Mouse (Mus musculus): ENCODE data around the gene Xpot.
A peak's percentile ranks its signal among the peaks of the same experiment; 100 is the strongest.

Gene Xpot

DNA sequence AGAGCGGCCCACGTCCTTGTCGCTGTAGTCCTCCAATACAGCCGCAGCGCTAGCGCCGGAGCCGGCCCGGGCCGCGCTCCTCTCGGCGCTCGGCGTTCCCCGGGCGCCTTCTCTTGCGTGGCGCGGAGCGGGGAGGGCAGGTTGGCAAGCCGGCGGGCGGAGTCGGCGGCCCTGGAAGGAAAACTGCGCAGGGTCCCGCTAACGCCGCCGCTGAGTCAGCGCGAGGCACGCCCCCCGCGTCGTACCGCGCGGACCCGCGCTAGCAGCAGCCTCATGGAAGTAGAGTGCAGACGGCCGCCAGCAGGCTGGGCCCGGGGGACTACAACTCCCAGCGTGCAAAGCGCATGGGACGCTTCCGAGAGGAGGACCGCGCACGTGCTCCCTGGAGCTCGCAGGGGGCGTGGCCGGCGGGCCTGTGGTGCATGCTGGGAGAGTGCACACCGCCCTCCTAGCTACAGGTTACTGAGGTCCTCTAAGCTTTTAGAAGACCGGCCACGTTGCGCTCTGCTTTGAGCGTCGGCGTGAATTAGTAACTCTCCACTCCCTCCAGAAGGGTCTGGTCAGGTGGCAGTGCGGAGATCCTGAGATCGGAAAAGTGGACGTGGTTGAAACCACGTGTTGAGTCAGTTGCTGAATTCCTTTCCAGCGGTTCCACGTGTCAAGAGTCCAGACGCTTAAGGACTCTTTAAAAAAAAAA, at the start of gene Xpot:
Gene Xpot, minus strand, starts transcription at position 147 of the 697 bp plus-strand sequence.
- peak; percentile 99 for DNase-seq

DNA sequence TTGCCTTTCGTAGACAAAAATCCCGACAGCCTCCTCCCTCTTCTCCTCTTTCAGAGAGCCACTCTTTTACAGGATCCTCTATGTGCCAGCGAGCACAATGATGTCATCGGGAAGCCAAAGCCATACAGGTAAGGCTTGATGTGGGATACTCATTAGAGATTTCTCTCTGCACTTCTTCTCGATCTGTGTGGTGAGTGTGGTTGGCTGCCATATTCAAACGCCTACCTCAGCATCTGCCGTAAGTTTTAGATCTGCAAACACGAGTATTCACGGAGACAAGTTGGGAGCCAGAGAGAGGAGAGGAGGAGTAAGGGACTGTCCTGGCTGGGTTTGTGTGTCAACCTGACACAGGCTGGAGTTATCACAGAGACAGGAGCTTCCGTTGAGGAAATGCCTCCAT, 43.0 kb upstream of the Xpot start:
- no peak for DNase-seq

DNA sequence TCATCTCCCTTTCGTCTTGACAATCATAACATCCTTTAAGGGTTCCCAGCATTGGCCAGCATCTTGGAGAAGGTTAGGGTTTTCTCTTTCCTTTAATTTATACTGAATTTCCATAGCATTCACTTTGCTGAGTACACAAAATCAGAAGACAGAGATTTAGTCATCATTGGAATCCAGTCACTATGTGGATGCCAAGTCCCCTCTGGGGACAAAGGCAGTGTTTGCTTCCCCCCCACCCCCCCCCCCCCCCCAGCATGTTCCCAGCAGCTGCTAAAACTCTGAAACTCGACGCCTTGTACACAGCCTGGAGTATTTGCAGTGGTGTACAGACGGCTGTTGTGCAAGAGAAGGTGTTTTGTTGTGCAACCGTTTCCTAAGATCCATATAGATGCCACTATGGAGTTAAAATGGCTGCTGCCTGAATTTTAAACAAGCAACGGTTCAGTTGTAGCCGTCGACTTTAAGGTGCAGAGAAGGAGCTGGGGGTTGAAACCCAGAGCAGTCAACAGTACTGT, 39.6 kb upstream of the Xpot start:
- DNase-seq, result no peak

DNA sequence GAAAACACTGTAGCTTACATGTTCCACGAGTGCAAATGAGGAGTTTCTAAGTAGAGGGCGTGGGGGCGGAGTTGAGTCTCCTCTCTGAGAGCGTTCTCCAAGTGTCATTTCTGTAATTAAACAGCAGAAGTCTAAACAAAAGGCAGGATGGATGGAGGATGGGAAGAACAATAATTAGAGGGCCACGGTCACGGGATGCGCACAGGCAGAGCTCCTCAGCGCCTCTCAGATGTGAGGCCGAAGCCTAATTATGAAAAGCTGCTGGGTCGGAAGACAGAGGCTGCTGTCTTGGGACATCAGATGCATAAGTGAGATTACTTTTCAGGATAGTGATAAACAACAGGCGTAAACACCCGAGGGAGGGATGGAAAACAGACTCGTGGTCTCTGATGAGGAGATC, 37.5 kb upstream of the Xpot start:
- DNase-seq, result no peak

DNA sequence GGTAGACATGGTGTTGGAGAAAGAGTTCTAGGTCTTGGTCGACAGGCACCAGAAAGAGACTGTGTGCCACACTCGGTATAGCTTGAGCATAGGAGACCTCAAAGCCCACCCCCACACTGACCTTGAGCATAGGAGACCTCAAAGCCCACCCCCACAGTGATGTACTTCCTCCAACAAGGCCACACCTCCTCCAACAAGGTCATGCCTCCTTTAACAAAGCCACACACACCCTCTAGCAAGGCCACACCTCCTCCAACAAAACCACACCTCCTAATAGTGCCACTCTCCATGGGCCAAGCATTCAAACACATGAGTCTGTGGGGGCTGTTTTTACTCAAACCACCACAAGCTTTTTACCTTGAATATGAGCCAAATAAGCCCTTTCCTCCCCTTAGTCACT, 36.6 kb upstream of the Xpot start:
- no peak for DNase-seq

DNA sequence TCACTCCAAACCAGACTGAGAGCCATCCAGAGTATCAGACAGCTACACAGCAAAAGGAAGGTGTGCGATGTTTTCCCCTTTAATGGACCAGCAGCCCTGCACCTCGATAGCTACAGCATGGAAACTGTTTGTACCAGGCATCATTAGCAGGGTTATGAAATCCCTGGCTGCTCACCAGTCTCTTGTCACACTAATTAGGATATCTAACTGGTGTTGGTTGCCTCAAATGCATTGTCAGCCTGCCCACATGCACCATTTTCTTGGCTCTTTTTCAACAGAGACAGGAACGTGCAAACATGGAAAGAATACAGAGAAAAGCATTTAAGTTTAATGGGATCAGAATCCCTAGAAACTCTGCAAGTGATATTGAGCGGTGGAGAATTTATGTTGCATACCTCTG, 29.8 kb upstream of the Xpot start:
- DNase-seq, result no peak

DNA sequence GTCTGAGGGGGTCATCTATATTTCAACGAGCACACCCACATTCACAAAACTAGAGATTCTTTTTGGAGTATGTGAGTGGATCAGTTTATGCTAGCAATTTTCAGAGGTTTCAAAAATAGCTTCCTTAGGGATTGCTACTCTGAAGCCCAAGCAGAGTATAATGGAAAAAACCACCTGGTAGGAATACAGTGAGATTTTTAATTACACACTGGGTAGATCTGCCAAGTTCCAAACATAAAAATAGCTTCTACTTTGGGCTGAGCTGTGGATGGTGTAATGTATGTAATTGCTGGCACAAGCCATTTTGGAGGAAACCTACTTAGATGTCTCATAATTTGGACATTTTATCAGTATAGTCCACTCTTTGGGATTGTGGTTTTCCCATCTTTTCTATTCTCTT, 26.9 kb upstream of the Xpot start:
- no peak for DNase-seq

DNA sequence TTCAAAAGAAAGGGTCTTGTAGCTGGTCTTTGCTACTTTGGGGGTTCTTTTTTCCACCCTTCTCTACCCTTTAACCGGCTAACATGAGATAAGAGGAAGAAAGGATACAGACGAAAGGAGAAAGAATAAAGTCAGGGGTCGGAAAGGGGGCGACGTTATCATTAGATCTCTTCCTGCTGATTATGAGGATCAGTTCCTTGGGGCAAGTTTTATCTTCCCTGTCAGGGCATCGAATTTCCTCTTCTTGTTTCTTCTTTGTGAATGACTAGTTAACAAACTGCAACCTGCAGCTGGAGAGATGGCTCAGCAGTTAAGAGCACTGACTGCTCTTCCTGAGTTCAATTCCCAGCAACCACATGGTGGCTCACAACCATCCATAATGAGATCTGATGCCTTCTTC, 20.2 kb upstream of the Xpot start:
- no peak for DNase-seq

DNA sequence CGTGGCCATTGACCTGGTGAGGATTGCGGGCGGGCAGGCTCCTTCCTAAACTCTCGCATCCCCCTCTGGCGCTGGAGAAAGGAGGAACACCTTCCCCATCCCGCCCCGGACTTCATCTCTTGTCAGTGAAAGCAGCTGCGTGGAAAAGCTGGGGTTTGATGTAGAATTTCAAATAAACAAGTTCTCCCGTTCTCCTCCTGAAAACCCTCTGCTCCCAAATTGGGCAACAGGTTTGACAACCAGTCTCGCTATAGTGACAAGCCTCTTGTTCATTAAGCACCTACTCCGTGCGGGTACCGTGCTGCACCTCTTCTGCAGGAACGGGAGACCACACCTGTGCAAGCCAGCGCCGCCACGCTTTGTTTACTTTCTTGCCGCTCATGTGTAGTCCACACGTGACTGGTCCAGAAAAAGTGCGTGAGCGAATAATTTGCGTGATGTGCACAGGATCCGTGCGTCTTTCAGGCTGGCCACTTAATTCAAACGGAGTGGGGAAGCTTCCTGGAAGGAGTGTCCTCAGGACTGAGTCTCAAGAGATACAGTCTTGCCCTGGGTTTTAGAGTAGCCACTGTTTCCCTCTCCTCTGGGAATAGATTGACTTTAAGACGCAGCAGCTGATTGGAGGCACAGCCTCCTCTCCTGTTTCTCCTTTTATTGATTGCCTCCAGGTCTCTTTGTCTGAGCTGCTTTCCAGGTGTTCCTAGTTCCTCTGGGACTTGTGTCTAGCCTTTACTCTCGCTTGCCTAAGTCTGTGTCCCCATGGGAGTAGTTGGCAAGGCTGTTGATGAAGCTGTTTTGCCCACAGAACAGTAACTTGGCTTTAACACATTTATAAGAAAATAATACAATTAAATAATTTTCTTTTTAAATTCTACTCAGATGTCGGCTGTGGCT, 16.2 kb upstream of the Xpot start:
- no peak for DNase-seq

DNA sequence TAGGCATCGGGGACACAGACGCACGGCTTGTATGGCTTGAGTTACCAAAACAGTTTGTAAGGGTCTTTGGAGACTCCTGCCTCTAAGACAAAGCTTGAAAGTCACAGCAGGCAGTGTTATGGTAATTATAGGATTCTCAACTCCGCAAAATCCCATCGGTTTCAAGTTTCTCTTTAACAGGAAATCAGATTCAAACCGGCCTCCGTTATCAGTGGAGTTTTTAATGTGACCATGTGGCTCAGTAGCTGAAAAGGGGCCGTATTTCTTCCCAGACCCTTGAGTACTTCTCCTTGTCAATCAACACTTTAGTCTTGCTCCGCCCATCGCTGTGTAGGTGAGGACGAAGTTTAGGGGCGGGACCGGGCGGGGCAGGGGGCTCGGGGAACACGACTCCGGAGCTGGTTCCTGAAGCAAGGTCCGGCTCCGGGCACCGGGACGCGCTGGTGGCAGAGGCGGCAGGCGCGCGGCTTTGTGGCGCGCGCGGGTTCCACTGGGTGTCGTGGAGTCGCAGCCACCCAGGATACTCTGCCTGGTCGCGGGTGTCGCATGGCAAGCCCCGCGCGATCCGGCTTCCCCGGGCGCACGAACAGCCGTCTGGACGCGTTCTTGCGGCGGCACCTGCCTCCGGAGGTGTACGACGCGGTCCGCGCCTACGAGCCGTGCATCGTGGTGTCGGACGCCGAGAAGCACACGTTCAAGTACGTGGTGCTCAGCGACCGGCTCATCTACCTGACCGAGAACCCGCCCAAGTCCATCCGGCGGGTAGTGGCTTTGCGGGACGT, 15.3 kb upstream of the Xpot start, which contains the start of gene D930020B18Rik:
Gene D930020B18Rik, plus strand, starts transcription at position 317 of the 782 bp plus-strand sequence.
- peak; percentile 41 for DNase-seq

DNA sequence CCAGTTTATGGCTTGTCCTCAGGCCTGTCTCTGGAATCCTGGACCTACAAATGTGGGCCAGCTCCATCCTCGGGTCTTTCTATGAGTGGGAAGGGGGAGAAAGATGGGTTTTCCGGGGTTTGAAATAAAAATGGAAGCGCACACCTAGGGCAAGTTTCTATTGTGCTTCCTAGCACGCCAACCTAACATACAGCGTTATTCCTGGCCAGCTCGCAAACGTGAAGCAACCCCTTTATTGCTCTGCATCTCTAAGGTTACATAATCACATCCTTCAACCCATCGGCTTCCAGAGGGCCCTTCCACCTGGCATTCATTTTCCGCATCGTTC, 14.8 kb upstream of the Xpot start:
- no peak for DNase-seq

DNA sequence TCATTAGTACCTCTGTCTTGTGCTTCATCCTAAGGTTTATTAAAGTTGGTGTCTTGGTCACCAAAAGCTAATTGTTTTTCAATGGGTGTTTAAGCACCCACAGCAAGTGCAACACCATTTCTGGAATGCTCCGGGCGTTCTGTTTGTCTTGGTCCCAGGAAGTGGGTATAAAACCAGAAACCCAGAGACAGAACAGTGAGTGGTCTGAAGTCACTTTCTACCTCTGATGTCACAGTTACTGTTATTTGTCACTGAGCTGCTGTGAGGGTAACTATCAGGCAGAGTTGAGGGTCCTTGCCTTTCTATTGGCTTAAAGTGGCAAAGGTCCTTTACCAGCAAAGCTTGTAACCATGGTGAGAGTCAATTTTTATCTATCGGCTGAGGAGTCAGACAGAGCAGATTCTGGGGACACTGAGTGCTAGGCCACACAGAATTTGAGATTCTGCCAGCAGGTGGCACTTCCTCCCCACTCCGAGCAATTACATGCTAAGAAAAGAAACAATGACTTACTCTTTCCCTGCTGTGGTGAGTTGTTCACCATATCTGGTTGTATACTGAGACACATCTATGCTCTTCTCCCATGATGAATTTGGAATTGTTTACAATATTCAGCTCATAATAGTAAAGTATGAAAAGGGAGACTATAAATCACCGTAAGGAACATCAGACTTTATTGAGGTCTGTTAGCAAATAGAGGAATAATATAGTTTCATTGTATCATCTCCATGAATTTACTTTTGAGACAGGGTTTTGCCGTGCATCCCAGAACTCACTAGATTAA, 14.2 kb upstream of the Xpot start:
- peak; percentile 21 for DNase-seq

DNA sequence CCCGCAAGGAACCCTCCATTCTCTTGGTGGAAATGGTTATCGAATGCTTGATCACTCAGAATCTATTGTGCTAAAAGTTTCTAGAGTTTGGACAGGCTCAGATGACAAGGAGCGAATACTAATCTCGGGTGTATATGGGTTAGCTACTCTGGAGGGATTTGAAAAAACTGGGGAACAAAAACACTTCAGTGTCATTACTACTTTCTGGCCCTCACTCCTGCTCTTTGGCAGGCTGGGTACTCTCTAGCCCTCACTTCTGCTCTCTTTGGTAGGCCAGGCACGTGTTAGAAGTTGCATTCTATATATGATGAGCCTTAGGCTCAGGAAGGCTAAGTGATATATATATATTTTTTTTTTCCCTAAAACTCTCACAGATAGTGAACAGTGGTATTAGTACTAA, 13.4 kb upstream of the Xpot start:
- DNase-seq, result no peak

DNA sequence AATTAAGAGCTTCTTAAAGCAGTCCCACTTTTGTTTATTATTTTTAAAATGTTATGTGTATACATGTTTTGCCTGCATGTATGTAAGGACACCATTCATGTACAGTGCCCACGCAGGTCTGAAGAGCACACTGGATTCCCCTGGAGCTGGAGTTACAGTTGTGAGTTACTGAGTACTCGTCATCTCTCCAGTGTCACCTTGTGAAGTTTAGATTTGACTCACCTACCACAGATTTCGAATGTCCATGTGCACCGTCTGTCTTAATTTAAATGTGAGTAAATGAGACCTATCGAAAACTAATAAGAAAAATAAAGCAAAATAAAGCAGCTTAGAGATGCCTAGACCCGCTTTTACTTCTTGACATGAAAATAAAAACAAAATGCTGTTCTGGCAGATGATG, 10.1 kb upstream of the Xpot start:
- DNase-seq, result no peak

DNA sequence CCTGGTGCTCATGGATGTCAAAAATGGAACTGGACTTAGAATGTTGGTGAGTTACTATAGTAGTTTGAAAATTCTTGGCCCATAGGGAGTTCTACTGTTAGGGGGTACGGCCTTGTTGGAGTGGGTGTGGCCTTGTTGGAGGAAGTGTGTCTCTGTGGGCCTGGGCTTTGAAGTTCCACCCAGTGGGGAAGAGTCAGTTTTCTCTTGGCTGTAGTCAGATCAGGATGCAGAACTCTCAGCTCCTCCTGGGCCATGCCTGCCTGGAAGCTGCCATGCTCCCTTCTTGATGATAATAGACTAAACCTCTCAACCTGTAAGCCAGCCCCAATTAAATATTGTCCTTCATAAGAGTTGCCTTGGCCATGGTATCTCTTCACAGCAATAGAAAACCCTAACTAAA, 8.0 kb upstream of the Xpot start:
- DNase-seq, result no peak

DNA sequence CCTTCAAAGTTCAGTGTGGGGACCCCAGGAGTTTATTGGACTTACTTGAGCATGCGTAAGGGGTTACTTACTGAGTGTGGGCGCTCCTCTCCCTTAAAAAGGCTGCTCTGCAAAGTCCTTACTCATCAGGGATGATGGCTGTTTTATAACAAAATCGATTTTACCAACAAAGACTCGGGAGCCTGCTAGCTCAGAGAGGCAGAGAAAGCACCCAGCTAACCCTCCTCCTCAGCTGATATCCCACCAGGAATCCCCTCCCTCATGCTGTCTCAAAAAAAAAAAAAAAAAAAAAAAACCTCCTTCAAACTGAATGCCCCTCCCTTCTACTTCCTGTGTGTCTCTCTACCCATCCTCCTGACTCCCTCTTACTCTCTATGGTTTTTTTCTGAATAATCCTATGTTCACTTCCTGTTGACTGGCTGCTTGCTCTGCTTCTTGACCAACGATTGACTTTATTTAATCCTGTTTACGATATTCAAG, 2.5 kb upstream of the Xpot start:
- no peak for DNase-seq

DNA sequence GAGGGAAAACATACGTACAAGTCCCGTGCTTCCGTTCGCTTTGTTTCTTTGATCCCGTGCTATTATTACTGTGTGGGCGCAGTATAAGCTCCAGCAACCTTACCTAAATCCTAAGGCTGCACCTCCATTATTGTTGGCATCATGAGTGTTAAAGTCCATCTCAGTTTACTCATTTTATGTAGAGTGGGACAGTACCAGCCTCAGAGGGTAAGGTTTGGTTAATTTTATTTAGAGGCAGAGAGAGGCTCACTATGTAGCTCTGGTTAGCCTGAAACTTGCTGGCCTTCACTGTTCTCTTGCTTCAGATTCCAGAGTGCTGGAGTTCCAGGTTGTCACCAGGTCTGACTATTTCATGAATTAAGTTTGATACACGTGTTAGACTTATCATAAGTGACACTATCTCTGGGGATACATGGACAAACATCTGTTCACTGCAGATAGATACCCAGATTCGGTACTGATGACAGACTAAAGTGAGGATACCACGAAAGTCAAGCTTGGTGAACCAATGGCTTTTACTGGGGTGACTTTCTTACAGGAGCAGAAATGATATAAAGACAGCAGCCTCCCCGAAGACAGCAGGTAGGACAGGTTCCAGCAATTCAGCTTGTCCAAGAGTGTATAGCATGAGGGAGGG, 1.2 kb upstream of the Xpot start:
- no peak for DNase-seq

DNA sequence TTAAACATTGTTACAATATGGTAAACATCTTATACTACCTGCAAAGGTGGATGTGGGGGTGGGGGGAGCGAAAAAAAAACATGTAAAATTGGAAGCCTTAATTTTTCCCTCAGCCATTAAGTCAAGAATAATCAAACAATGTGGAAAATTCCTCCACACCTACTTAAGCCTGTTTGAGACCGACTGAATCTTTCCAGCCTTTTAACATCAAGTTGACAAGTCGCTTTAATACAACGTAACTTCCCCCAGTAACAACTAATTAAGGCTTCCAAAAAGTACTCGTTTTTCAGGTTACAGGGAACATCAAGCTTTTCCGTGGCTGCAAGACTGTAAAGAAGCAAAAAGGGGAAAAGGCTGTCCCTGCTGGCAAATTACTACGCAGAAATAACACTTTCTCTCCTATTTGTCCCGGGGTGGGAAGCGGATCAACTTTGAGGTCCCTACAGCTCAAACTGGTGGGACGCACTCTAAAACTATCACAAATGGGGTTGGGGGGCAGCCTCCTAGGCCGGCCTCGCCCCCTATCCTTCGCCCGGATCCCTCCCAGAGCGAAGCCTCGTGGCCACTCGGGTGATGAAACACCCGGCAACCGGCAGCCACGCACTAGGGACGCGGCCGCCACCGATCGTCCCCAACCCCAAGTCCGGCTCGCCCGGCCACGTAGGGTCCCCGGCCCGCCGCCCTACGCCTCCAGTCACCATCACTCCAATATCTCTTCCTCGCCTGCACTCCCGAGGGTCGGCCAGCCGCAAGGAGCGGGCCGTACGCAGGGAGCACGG, 536 bp downstream of the Xpot start:
- DNase-seq, result no peak

DNA sequence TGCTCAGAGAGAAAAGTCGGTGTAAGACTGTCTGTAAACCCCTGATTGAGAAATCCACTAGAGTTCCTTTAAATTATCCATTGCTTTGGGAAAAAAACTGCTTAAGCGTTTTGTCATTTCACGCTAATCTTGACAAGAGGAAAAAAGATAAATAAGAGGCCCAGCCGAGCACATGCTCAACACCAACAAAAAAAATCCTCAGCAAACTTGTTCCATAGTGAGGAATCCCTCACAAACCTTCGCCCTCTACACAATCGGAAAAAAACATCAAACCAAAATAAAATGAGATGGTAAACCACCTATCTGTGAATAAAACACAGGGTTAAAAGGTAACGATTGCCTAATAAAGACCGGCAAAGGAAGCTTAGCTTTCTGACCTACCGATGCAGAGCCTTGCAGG, 1.1 kb downstream of the Xpot start:
- DNase-seq, result no peak

DNA sequence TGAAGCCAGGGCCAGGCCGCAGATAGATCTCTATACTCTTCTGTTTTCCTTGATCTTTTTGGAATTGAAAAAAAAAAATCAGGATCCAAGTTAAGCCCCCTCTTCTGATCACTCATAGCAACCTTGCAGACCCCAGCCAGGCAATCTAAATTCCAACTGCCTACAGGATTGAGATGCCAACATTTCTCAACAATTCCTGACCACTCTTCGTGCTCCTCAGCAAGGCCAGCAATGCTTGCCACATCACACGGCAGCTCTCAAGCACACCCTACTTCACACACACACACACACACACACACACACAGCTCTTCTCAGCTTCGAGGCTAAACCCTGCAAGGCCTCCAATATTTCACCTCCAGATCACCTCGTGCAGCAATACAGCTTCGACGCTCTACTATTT, 2.5 kb downstream of the Xpot start:
- DNase-seq, result no peak

DNA sequence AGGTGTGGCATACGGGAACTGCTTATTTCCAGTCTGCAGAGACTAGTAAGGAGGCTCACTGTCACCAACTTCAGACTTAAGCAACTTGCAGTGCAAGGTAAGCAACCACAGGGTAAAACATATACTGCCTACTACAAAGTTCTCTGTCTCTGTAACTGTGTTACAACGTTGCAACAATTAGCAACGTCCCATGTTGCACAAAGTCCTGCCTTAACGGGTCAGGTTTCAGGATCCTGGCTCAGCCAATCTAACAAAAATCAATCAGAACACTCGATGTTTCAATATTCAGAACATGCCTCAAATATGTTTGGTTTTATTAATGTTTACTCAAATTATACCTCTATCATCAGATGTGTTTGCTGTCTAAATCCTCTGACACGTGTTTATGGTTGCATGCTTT, 3.7 kb downstream of the Xpot start:
- no peak for DNase-seq

Measured in thymus, postnatal 14 days (tissue).